Mouse (Mus musculus) cerebellum, postnatal 14 days (tissue): ENCODE results near the gene Hsd11b1.
"Not testable (repeated sequence)": the region's sequence is repeated elsewhere in the genome, so short reads cannot be mapped to it uniquely, and the experiment has no call there.

ENCODE experiments used
- DNase-seq, 2 experiments: peaks; one replicate each; pipeline ENCODE4 v3.0.0; 2021; ENCODE audit warnings: mixed read lengths in 2 of 2

Gene Hsd11b1

GRCm38 (mm10) chr1:193263955-193264598 lies at the start of gene Hsd11b1:
Gene Hsd11b1 (minus strand): TSS chr1:193264075.
- DNase-seq = peak; percentile 19 to 35

- DNase-seq = no peak
Measured at GRCm38 (mm10) chr1:193311596-193311995, 47.7 kb upstream of the Hsd11b1 start.

- DNase-seq = no peak
Measured at GRCm38 (mm10) chr1:193310519-193311085, 46.7 kb upstream of the Hsd11b1 start.

DNA sequence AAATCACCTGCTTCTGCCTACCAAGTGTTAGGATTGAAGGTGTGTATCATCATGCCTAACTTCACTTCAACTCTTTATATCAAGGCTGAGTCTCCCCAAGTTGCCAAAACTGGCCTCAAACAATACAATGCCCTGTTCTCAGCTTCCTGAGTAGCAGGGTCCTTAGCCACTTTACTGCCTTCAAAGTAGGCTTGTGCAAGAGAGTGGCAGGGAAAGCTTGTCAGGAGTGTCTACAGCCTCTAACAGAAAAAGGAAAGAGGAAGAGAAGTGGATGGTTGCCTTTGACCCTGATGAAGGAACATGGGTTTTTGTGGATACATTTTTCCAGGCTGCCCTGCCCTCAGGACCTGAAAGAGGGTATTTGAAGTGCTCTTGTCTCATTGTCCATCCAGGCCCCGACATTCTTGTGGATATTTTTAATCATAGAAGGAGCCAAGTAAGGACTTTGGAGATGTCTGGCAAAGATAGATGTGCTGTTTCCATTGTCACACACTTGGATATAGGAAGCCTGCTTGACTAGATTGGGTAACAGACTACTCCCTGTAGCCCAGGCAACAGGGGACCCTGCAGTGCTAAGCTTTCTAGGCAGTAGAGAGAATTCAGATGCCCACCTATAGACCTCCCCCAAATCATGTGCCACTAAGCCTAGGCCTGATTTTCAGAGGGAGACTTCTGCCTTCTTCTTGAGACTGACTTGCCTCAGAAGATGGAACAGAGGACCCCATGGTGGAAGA lies 46.1 kb upstream of the Hsd11b1 start:
- no peak for DNase-seq

- no peak for DNase-seq
Measured at GRCm38 (mm10) chr1:193306832-193307231, 43.0 kb upstream of the Hsd11b1 start.

DNA sequence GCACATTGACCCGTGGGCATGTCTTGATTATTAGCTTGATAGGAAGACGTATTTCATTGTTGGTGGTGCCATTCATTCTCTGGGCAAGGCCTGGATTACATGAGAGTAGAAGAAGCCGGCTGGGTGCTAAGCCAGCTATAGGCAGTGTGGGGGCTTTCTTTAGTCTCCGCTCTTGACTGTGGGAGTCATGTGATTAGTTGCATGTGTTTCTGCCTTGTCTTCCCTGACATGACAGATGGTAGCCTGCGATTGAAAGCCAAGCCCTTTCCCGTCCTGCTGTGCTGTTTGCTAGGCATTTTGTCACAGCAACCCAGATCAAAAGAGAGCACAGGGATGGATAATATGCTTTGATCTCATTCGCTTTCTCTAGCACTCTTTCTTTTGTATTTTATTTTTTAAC lies 41.5 kb upstream of the Hsd11b1 start:
- peak; percentile 76 to 81 for DNase-seq

DNA sequence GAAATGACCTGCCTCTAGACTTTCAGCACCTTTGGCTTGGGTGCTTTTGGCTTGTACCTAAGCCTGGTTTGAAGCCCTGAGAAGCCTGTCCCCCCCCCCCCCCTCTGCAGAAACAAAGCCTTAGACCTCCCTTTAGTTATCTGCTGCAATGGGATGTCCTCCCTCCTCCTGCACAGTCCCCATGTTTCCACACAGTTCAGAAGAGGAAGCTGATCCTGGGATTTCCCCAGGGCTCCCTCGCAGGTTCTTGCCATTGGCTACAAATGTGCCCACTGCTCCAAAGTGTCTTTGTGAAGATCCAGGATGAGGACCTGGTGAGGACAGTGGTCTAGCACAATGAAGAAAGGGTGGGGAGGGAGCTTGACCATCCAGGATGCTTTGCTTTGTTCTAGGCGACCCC lies 39.2 kb upstream of the Hsd11b1 start:
- no peak for DNase-seq

GRCm38 (mm10) chr1:193302093-193302405 lies 38.2 kb upstream of the Hsd11b1 start:
- DNase-seq = no peak

GRCm38 (mm10) chr1:193301216-193302092 lies 37.6 kb upstream of the Hsd11b1 start:
- DNase-seq = peak in 1 of 2 experiments; percentile 35

GRCm38 (mm10) chr1:193299995-193300394 lies 36.1 kb upstream of the Hsd11b1 start:
- DNase-seq = no peak

DNA sequence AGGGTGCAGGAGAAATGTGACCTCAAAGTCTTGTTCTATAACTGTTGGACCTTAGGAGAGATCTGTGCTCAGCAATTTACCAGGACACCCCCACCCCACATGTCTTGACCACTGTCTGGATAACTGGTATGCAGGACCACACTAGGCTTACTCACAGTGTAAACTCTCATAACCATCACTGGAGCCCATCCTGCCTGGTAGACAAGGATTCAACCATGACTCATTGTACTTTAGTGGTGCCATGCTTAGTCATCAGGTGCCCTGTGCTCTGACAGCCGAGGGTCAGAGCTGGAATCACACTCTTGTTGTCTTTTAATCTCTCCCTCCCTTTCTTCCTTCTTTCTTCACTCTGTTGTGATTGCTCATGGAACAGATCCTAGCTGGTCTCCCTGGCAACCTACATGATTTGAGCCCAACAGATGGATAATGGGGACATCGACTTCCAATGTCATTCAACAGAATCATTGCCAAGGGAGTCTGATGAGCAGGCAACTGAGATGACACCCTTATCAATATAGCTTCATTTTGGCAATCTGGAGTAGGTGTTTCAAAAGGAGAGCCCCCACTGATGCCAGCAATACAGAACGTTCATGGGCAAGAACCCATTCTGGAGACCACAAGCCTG lies 34.4 kb upstream of the Hsd11b1 start:
- DNase-seq = no peak

DNA sequence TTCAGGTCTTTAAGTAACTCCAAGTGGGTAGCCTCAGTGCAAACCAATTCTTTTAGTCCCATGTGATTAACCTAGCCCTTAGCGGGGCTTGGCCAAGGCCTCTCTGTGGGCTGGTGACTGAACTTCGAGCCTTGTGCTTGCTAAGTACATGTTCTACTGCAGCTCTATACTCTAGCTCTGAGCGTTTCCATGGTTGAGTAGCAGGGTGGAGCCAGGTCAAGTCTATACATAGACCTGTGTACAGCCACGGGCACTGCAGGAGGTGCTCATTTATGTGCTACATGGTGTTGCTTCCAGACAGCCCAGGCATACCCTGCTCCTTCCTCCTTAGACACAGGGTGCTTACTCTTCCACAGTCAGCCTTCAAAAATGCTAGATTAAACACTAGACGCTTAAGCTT lies 32.0 kb upstream of the Hsd11b1 start:
- no peak for DNase-seq

- DNase-seq = no peak
Measured at GRCm38 (mm10) chr1:193293926-193294325, 30.1 kb upstream of the Hsd11b1 start.

GRCm38 (mm10) chr1:193293039-193293438 lies 29.2 kb upstream of the Hsd11b1 start:
- DNase-seq = no peak

GRCm38 (mm10) chr1:193290686-193291085 lies 26.8 kb upstream of the Hsd11b1 start:
- DNase-seq = no peak

GRCm38 (mm10) chr1:193289914-193290313 lies 26.0 kb upstream of the Hsd11b1 start:
- no peak for DNase-seq

GRCm38 (mm10) chr1:193289076-193289475 lies 25.2 kb upstream of the Hsd11b1 start:
- DNase-seq = no peak

DNA sequence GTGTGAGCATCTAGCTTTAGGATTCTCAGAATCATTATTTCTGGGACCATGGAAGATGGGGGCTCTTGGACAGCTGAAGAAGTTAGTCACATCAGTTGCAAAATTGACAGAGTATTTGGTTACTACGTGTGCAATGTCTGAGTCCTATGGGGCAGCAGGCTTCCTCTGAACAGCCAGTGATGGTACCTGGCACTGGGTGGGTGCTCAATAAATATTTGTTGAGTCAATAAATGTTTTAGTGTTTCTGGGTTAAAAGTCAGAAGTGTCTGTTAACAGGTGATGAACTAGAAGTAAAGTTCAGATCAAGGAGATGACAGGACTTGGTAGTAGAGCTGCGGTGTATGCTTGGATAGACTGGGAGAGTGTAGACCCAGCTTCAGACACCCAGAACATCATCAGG lies 23.7 kb upstream of the Hsd11b1 start:
- no peak for DNase-seq

DNA sequence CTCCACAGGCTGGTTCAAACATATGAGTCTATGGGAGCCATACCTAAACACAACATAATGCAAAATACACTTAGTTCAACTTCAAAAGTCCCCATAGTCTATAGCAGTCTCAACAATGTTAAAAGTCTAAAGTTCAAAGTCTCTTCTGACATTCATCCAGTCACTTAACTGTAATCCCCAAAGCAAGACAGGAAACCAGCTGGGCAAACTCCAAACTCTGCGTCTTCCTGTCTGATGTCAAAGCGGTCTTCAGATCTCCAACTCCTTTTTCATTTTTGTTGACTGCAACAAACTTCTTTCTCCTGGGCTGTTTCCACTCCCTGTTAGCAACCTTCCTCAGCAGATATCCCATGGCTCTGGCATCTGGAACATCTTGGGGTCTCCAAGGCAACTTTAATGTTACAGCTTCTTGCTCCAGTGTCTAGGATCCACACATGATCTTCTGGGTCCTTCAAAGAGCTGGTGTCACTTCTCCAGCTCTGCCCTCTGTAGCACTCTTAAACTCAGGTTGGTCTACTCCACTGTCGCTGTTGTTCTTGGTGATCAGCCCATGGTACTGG lies 22.0 kb upstream of the Hsd11b1 start:
- not testable (repeated sequence) for DNase-seq

- DNase-seq = no peak
Measured at GRCm38 (mm10) chr1:193284228-193284779, 20.4 kb upstream of the Hsd11b1 start.

DNA sequence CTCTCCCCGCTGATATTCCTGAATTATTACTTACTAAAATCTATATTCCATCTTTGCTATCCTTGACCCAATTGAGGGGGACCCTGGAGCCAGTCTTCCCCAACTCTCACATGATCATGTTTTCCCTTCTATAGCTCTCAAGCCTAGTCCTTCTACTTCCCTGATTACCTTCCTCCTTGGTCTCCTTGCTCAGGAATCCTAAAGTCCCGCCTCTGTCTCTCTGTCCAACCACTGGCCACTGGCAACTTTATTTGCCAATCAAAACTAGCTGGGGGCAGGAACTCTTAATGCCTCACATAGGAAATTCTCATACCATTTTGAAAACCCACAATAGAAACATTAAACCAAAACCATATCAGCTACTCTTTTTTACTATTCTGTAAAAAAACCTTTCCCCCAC lies 17.5 kb upstream of the Hsd11b1 start:
- DNase-seq = no peak

DNA sequence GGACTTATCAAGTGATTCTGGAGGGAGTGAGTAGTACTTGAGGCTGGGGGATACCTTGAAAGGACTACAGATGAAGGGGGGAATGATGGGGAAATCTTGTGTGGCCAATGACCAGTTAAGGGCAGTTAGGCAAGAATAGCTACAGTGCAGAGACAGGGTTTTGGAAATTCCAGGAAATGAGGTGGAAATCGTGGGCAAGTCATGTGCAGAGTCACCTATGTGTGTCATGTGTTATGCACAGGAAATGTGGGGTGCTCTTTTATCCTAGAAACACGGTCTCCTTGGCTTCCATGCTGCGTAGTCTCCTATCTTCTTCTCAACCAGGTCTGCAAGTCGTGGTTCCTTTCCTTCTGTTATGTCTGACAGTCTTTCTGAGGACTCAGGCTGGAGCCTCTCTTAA lies 15.6 kb upstream of the Hsd11b1 start:
- DNase-seq = no peak
